Mouse (Mus musculus) kidney, postnatal 25 days (tissue): ENCODE measurements at regions not wholly inside any gene's neighbourhood (a gene's known extent, or its start where the extent isn't known, plus 50 kb on each side); places are given as distances from the start of the nearest gene placed in this dataset.

Source experiments
- DNase-seq, 2 experiments: peaks; one replicate each; pipeline ENCODE4 v3.0.0; 2021; ENCODE audit warnings: mixed read lengths in 2 of 2

DNA sequence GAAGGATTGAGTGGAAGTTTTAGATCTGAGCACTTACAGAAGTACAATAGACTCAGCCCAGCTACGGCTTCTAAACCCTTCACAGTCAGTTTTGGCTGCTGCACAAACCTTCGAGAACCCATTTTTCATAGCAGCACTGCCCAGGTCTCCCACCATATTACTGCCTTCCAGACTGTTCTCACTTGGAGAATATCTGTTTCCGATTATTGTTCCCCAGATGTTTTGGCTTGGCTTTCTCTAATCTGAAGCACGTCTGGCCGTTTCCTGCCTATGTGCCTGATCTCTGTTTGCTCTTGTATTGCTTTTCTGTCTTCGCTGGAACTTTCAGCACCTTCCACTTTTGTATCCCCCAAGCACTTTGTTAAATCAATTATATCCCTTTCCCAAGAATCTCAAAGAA lies 368.0 kb downstream of the Mllt3 start:
- DNase-seq: no peak

DNA sequence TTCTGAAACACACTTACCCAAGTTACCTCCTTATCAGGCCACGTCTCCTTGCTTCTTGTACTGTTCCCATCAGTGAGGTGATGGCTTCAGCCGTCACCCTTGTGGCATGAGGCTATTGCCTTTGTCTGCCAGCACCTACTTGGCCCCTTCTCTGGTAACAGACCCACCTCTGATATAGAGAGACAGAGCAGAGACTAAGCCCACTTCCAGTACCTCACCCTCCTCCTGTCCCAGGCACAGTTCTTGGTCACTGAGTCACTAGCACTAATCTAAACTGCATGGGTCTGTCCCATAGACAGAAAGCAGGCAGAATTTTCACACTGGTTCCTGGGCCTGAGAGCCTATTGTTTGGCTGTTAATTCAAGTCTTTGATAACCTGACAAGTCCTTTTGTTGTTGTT lies 370.3 kb downstream of the Mllt3 start:
- DNase-seq: no peak

DNA sequence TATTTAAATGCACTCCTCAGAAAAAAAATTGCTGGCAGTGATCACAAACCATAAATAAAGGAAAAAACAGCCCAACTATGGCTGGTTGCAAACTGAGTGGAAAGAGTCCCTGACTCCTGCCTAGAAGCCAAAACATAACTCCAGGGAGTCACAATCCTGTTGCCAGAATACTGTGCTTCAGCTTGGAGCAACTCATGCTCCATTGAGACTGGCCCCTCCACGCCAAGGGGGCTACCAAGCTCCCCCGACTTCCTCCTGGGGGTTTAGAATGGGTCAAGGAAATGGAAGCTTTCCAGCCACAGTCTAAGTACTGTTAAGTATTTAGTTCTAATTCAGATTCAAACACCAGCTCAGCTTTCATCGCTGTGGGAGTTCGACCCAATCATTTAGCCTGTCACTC lies 374.8 kb downstream of the Mllt3 start:
- no peak for DNase-seq

DNA sequence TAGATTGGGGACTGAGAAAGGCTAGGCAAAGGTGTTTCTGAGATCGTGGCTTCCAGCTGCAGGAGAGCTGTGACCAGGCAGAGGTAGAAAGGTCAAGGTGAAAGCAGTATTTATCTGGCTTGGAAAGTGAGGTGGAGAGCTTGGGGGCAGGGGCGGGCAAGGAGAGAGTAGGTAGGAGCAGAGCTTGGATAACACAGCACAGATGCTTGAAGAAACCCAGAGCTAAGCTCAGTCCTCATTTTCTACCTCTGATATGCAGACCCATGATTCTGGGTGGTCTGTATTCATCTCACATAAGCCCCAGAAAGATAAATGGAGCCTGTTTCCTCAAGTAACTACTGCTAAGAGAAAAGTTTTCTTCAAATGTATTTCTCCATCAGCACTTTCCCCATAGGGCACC lies 375.3 kb downstream of the Mllt3 start:
- no peak for DNase-seq

DNA sequence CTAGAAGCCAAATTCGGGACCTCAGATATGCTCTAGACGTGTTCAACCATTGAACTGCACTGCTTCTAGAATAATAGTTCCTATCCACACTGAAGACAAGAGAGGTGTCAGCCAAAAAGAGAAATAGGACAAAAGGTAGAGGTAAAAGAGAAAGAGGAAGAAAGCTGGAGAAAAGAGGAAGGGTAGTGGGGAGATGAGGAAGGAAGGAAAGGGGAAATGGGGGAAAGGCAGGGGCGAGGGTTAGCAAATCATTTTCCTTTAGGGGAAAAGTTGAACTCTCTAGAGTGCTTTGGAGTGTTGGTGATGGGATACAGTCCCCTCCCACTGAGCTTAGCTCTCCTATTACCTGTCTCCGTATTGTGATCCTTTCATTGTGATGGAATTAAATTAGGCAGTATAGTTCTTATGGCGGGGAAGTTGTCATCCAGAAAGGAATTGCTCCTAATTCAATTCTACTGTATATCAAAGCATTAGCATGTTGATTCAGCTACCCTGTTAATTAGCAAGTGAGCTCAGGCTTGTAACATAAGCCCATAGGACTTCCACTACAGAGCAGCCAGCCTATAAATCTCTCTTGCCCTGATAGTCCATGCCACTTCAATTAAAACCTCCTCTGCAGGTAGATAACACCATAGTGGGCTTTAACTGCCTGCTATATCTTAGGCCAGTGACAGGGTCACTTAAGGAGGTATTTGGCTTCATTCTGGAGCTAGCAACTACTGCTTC lies 379.6 kb downstream of the Mllt3 start:
- no peak for DNase-seq

DNA sequence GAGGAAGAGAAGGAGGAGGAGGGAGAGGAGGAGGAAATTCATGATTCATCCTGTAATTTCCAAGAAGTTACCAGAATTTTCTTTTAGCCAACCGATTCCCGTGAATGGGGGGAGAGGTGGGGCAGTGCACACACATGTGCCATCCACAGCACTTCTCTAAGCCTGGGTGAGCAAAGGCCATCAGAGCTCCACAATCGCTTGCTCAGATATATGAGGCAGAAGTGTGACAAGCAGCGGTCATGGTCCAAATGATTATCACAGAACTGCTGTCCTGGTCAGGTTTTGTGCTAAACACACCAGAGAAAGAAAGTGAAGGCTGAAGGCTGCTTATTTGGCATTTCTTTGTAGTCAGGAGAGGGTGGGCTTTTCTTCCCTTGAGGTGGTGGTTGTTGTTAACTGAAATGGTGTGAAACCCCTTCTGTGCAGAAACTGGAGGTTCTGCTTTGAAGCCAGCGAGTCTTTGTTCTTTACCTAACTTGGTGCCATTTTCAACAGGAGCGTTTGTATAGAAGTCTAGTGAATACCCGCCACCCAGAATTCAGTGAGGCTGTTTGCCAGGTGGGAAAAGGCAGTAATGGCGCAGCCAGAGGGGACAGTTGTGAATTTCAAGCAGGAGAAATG lies 380.7 kb downstream of the Mllt3 start:
- no peak for DNase-seq

DNA sequence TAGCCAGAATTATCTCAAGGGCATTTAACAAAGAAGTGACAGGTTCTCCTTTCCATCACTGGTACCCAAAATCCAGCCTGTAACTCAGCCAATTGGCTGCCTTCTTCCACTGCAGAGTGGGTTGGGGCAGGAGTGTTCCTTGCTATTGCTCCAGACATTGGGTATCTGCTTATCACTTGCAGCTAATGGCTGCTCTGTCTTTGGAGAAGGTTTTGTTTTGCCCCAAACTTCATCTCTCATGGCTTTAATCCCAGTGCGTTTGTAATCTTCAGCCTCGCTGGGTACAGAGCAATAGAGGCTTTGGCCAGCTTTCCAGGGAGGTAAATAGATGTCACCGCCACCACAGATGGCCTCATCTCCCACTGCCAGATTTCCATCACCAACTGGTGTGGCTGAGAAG lies 381.9 kb downstream of the Mllt3 start:
- DNase-seq: no peak

DNA sequence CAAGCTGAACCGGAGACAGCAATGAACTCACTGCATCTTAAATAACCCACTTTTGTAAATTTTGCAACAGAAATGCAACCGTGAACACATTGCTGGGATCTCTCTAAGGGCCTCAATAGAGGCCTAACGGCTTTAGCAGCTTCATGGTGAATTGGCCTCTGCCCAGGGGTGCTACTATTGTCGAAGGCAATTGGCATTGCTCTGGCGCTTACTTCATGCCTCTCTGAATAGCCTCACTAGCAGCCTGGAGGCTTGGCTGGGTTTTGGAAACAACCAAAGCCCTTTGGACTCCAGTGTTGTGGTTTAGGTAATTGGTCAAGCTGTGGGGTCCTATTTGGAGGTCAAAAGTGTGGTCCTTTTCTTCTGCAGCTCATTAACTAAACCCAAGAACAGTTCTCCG lies 382.3 kb downstream of the Mllt3 start:
- peak; percentile 29 to 58 for DNase-seq

DNA sequence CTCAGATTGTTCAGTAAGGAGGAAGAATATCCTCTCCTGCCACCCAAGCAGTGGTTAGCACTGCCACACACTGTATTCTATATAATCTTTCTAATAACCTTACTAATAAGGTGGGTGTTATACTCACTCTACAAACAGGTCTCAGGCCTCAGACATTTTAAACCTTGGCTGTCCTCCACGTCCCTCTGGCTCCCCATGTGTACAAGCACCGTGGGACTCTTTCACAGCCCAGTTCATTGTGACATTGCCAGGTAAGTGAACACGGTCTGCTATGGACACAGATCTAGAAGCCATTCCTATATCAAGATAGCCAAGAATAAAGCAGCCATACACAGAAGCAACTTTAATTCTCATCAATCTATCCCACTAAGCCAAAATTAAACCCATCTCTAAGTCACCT lies 382.8 kb downstream of the Mllt3 start:
- DNase-seq: no peak

DNA sequence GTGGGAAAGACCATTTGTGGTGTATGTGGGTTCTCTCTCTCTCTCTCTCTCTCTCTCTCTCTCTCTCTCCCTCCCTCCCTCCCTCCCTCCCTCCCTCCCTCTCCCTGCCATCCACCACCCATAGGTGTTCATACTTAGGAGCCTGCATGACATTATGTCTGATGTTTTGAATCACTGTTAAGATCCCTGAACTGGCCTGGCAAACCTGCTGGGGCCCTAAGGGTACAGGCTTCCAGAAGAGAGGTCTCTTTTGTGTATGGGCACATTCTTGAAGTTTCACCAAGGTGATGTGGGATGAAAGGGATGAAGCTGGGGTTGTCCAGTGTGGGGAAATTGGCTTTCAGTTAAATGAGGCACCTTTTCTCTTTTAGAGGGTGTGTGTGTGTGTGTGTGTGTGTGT lies 384.2 kb downstream of the Mllt3 start:
- DNase-seq: no peak

DNA sequence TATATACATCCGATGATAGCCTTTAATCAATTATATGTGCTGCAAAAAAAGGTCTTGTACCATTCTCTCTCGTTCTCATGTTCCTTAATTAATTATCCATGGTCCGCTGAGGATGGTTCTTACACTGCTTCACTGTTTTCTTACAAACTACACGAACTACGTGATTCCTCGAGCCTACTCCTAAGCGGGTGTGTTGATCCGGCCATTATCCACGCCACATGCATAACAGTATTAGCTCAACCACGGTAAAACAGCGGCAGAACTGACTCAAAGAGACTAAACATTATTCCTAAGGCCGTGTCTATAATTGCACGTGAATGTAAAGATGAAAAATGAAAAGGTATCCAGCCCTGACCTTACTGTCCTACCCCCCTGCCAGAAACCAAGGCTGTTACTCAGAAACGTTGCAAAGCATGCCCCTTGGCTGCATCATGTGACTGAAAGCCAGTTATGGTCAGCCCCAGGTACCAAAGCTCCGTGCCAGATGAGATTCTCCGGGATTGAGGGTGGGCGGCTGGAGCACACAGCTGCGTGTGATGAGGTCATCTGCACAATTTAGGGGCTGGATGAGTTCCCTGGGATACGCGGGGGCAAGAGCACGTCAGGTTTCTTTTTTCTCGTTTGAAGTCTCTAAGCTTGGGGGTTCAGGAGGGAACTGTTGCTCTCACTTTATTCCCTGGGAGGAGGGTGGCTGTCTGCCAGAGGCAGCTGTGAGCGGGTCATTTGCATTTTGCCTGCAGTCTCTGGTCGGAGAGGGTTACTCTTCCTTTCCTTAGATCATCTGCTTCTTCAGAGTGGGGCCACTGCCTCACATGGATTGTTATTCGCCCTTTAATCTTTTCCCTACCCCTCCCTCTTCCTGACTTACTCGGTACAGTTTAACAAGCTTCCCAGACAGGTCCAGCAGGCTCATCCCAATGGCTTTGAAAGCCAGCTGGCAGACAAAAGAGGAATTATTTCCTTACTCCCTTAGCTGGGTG lies 384.9 kb downstream of the Mllt3 start:
- peak; percentile 79 to 86 for DNase-seq

DNA sequence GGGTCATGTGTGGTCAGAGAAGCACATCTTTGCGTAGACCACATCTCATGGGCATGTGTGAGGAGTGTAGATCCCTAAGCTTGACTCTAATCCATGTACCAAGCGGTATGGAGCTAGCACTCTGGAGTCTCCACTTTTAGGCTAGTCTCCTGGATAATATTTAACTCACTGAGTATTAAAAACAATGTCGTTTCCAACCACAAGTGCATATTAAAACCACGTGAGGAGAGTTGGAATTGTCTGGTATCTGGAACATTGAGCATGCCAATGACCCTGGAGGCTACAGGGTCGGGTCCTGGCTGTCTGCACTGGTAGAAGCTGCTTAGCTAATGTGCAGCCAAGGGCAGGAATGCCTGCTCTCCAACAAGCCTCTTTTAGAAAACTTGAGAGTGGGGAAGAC lies 391.2 kb downstream of the Mllt3 start:
- DNase-seq: peak; percentile 16 to 51

DNA sequence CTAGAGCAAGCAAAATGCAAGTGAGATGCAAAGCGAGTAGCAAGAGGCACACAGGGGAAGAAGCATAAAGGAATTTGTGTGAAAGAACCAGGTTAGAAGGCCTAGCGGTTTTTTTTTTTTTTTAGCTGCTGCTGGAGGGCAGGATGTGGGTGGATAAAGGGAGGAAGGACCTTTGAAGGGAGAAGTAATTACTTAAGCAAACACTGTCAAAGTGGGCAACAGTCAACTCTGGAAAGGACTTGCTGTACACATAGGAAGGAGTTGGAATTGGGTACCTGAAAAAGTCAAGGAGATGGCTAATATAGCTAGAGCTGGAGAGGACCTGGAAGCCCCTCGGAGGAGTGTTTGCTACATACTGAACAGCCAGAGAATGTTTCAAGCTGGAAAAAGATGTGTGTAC lies 391.6 kb downstream of the Mllt3 start:
- DNase-seq: no peak

DNA sequence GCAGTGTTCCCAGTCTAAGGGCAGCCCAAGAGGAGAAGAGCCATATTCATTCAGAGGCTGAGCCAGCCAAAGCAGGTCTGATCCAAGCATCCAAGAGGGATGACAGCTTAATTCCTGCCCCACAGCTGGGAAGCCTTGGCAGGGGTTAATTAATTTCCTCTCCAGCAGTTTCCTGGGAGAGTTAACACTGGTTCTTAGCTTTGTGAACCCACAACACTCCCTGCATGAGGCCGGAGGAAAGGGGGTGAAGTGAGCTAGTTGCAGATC lies 394.9 kb downstream of the Mllt3 start:
- DNase-seq: no peak

DNA sequence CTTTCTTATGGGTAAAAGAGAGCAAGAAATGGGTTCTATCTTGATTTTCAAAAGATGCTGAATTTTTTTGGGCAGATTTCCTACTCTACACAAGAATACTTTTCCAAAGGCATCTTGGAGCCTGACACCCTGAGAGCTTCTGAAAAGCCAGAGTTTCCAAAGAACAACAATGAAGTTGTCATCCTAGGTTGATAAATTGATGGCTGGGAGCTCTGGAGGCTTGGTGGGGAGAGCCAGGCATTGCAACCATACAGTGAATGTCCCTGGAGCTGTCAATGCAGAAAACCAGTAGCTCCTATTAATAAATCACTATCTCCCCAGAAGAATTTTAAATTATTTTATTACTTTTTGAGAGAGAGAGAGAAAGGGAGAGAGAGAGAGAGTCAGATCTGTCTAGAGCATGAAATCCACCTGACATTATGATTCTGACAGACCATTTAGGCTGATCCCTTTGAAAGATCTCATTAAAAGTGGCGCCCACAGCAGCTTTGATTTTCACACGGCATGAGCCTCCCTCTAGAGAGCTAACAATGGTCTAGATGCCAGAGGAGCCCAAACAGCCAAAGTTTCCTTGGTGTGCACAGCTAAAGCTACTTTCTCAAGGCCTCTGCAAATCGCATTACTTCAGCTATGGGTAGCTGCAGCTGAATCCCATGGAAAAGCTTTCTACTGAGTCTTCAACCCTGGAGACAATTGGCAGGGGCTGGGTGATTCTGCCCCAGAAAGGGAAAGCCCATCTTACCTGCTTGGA lies 395.4 kb downstream of the Mllt3 start:
- no peak for DNase-seq

DNA sequence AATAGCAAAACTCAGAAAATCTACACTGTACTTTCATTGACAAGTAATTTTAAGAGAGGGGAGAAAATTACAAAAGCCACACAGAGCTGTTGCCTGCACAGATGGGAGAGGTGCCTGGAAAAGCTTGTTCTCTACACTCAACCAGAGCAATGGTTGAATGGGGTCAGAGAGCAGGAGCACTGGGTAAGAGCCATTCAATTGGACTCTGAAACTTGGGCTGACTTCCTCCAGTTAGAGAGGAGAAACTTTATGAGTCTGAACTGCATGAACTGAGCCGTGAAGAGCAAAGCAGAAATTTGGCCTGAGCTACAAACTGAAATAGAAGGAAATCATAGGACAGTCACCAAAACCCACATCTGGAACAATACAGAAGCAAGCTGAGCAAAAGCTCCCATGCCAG lies 380.8 kb upstream of the Slc24a2 start:
- DNase-seq: peak; percentile 5 to 32

DNA sequence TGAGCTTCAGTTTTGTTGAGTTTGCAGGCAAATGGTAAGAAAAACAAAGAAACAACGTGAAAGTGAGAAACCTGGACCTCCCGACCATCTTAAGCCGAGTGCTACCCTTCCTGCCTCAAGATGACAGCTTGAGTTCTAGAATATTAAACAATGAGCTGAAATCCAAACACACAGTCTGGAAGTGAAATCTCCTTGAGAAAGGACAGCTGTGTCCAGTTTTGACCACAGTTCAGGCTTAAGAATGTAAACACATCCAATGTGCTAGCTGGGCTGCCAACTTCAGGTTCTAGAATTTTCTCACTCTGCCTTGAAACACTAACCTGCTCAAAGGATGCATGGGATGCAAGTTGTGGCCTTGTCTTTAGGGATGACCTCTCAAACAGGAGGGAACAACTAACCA lies 363.4 kb upstream of the Slc24a2 start:
- no peak for DNase-seq

DNA sequence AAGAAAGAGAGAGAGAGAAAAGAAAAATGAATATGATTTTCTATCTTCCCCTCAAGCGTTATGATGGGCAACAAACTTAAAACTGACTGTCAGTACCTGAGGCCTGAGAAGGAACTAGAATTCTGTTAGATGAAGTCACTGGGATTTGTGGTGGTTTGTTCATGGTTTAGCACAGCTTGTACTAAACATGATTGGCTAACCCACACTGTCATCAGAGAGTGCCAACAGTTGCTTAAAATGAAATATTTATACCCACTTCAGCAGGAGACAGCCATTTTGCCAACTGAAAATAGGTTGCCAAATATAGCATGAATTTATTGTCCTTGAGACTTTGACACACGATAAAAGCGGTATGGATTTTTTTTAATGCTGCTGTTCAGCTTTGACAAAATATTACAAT lies 360.5 kb upstream of the Slc24a2 start:
- no peak for DNase-seq

DNA sequence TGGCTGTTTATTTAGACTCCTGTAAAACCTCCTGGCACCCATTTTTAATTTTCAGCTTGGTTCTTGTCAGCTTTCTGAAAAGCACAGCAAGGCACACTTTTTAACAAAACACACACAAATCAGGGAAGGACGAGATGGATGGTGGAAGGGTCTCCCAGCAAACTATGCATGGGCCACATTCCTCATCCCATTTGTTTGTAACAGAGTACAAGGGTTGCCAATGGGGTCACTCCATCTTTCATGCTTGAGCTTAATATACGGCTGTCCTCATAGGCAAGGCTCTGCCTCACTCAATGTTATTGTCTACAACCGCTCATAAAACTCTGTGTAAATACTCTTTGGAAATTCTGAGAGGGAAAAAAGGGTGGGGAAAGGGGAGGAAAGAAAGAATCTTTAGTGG lies 347.9 kb upstream of the Slc24a2 start:
- no peak for DNase-seq

DNA sequence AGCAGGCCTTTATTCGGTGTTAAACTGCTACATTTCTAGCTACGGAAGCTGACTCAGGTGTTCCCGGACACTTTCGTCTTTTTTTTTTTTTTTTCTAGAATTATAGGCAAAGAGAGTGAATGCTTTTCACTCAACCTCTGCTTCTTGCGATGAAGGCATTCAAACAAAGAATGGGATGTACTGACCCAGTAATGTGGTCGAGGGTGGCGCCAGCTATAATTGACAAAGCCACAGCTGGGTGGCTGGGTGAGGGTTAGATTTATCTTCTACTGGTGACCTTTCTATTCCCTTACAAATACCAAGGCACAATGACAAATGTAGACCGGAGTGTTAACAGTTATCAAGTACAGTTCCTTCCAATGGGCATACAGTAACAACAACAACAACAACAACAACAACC lies 340.7 kb upstream of the Slc24a2 start:
- no peak for DNase-seq

DNA sequence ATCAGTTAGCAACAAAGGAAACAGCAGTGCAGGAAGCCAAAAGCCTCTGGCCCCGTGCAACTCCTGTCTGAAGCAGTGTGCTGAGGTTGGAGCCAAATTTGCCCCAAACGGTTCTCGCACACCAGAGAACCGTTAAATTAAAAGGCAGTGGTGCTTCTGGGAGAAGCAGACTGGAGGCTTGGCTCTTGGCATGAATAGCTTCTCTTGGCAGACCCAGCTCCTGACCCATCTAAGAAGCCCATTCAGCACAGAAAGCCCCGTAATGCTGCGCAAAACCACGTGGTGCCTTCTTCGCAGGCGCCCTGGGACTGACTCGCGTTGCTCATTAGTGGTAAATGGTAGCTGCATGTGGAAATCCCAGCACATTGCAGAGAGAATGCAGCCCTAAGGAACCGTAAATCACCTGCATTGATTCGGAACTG lies 340.2 kb upstream of the Slc24a2 start:
- peak; percentile 2 to 35 for DNase-seq

DNA sequence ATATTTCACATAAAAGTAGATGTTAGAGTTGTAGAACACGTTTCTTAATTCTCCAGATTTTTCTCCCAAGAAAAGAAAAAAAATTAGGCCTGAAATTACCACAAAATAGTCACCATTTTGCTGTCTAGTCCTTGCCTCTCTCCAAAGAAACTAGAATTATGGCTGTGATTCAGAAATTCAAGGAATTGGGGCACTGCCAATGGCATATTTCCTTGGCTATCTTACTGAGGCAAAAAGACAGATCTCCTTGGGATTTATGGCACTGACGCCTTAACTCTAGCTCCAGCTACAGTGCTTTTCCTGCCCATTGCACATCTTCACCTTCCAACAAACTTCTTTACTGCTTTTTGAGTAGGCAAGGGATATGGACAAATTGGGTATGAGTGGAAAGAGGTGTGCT lies 336.3 kb upstream of the Slc24a2 start:
- no peak for DNase-seq

DNA sequence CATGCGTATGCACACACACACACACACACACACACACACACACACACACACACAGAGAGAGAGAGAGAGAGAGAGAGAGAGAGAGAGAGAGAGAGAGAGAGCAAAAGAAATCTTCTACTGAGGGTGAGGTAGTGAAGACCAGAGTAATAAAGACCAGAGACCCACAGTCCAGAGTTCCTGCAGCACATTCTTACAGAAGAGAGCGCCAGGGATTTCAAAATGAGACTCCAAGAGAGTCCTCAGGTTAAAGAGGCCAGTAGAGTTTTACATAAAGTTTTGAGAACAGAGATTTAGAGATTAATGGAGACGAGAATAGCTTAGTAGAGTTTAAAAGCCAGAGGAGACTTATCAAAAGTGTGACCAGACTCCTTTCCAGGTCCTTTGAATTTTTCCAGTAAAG lies 324.6 kb upstream of the Slc24a2 start:
- no peak for DNase-seq
